Mouse (Mus musculus) neural tube, embryonic 15.5 days (tissue): ENCODE results near the gene Vmn2r35. TPM values are rescaled to one million over a fixed set of nuclear protein-coding genes. Genes with fewer than 3 reads are reported as not detected.
"Not testable (repeated sequence)": the region's sequence is repeated elsewhere in the genome, so short reads cannot be mapped to it uniquely, and the experiment has no call there.

Experiments used
- ATAC-seq: fragments of 200-750 bp; cut with Nextera tagmentation; 2 replicates; pipeline ENCODE4 v1.8.0; 2017; ENCODE audit warnings: mild to moderate bottlenecking, moderate TSS enrichment, moderate library complexity; ENCODE audit not compliant: low FRiP score
- H3K27ac ChIP-seq: fragments of 300-500 bp; sonication (generic); replicated peaks from 2 replicates; pipeline ENCODE4 v1.5.1; 2015; ENCODE audit warnings: mild to moderate bottlenecking, inconsistent platforms
- H3K27me3 ChIP-seq: fragments of 300-500 bp; sonication (generic); replicated peaks from 2 replicates; pipeline ENCODE4 v1.6.1; 2015; ENCODE audit warnings: inconsistent platforms
- H3K36me3 ChIP-seq: fragments of 300-500 bp; sonication (generic); 2 replicates; pipeline ENCODE4 v1.6.1; 2015; ENCODE audit warnings: inconsistent platforms
- H3K4me1 ChIP-seq: fragments of 300-500 bp; sonication (generic); 2 replicates; pipeline ENCODE4 v1.6.1; 2015; ENCODE audit warnings: inconsistent platforms
- H3K4me2 ChIP-seq: fragments of 300-500 bp; sonication (generic); 2 replicates; pipeline ENCODE4 v1.6.1; 2015; ENCODE audit warnings: inconsistent platforms, mild to moderate bottlenecking, moderate library complexity
- H3K4me3 ChIP-seq: fragments of 300-500 bp; sonication (generic); replicated peaks from 2 replicates; pipeline ENCODE4 v1.5.1; 2015; ENCODE audit warnings: mild to moderate bottlenecking, inconsistent platforms
- H3K9ac ChIP-seq: fragments of 300-500 bp; sonication (generic); replicated peaks from 2 replicates; pipeline ENCODE4 v1.6.1; 2015; ENCODE audit warnings: mild to moderate bottlenecking, inconsistent platforms
- H3K9me3 ChIP-seq: fragments of 300-500 bp; sonication (generic); replicated peaks from 2 replicates; pipeline ENCODE4 v1.6.1; 2016; ENCODE audit warnings: inconsistent platforms
- WGBS: fragments of 180-500 bp; shearing (Covaris S2); methylation state at CpG from one replicate; pipeline ENCODE4 v1.1.7; 2015; ENCODE audit warnings: mixed read lengths; 5-methylcytosine and 5-hydroxymethylcytosine counted together
- polyA plus RNA-seq: library from polyadenylated mRNA; unstranded; fragments of >200 nt; fragmentation: Nextera tagmentation; extraction: Ambion mirVana; gene quantifications from 2 replicates; pipeline ENCODE4 v1.2.1, GENCODE M21; 2015

Vmn2r35 gene
- polyA plus RNA-seq = not detected in 2 replicates

DNA sequence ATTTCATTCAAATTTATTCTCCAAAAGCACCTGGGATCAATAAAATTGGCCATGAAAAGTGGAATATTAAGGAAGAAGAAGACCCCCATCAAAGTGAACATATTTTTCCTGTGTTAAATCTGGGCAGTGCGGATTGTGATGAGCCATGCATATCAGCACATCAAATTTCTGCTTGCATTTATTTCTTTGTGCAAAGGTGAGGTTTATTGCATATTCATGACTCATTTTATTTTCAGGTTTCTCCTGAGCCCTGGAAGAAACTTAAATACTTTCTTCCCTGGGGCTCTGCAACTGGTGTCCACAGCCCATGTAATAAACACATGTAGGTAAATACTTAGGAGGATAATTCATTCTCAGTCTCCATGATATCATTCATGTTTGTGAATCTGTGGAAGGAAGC, at the start of gene Vmn2r35:
Gene Vmn2r35, minus strand, starts transcription at position 101 of the 400 bp plus-strand sequence.
- H3K4me2 ChIP-seq, H3K27ac ChIP-seq, ATAC-seq, H3K4me3 ChIP-seq, H3K36me3 ChIP-seq, H3K27me3 ChIP-seq, H3K4me1 ChIP-seq, H3K9me3 ChIP-seq, H3K9ac ChIP-seq: not testable (repeated sequence)
- no CpG with 5 or more reads among the region's 1 CpGs for WGBS

DNA sequence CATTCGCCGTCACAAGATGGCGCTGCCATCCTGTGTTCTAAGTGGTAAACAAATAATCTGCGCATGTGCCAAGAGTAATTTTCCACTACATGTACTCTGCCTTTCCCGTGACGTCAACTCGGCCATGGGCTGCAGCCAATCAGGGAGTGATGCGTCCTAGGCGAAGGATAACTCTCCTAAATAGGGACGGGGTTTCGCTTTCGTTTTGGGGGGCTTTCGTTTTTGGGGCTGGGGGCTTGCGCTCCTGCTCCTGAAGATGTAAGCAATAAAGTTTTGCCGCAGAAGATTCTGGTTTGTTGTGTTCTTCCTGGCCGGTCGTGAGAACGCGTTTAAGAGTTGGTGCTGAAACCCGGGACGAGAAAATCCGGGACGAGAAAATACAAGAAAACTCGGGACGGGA, 25.5 kb downstream of the Vmn2r35 start:
- not testable (repeated sequence) for ATAC-seq, H3K27me3 ChIP-seq, H3K4me1 ChIP-seq, H3K9me3 ChIP-seq, H3K4me2 ChIP-seq, H3K9ac ChIP-seq, H3K36me3 ChIP-seq, H3K4me3 ChIP-seq, H3K27ac ChIP-seq
- WGBS = 94% methylated on average over 9 of the region's 25 CpGs

Other genes with a start within 250 kb of the Vmn2r35 start
- not detected in 2 replicates for gene Vmn2r34, start 130.4 kb downstream of the Vmn2r35 start, polyA plus RNA-seq
- gene Vmn2r36, start 82.6 kb upstream of the Vmn2r35 start, polyA plus RNA-seq = not detected in 2 replicates